In the genomic region with DNA sequence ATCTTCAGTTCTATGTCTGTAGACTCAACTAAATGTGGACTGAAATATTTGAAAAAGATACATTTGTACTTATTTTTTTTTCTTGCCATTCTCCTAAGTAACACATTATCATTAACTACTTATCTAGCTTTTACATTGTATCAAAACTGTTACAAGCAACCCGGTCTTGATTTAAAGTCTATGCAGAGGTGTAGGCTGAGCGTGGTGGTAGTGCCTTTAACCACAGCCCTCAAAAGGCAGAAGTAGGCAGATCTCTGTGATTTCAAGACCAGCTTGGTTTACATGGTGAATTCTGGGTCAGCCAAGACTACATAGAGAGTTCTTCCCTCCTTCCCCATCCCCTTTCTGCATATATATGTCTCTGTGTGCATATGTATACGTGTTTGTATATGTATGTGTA, we compare ENCODE assay signal across 27 mouse cellular contexts. TPM values are rescaled to one million over a fixed set of nuclear protein-coding genes. Genes with fewer than 3 reads are reported as not detected.
DNase-seq lines count a peak whose midpoint lies in the region; ATAC-seq lines count a peak whose summit lies in the region.
"Had no signal": no experiment of that assay in that cellular context is flagged by ENCODE, and none has a peak within 500 bp of the region (broad histone marks: within the 10 kb centered on the region; RNA-seq: fewer than 3 reads in every experiment).

No protein-coding gene starts in this region.

- 91% methylated on average over 3 of the region's 3 CpGs for WGBS in midbrain, embryonic 11.5 days
- 88% methylated on average over 3 of the region's 3 CpGs for WGBS in midbrain, embryonic 14.5 days
- WGBS in hindbrain, embryonic 14.5 days: 93% methylated on average over 3 of the region's 3 CpGs
- WGBS in kidney, embryonic 16.5 days: 92% methylated on average over 3 of the region's 3 CpGs

- no peak overlapping the region for H3K4me2 ChIP-seq in midbrain, embryonic 11.5 days
- H3K4me2 ChIP-seq in midbrain, embryonic 14.5 days (ENCODE audit: low read length): no peak overlapping the region
- no peak overlapping the region for H3K4me2 ChIP-seq in hindbrain, embryonic 14.5 days (replicated peaks)
- no peak overlapping the region for H3K4me2 ChIP-seq in kidney, embryonic 16.5 days (replicated peaks; ENCODE audit: low read depth, low read length)
- H3K4me2 ChIP-seq: embryonic facial prominence, embryonic 13.5 days; embryonic facial prominence, embryonic 15.5 days; forebrain, embryonic 12.5 days had no signal

- no peak overlapping the region for H3K4me3 ChIP-seq in midbrain, embryonic 11.5 days (ENCODE audit: low read depth, low read length)
- no peak overlapping the region for H3K4me3 ChIP-seq in midbrain, embryonic 14.5 days (replicated peaks; ENCODE audit: low read depth, low read length)
- no peak overlapping the region for H3K4me3 ChIP-seq in hindbrain, embryonic 14.5 days (replicated peaks; ENCODE audit: low read length)
- H3K4me3 ChIP-seq in kidney, embryonic 16.5 days (ENCODE audit: low read length): no peak overlapping the region
- H3K4me3 ChIP-seq: embryonic facial prominence, embryonic 13.5 days; embryonic facial prominence, embryonic 15.5 days; erythroblast, embryonic 14.5 days; forebrain, embryonic 10.5 days; forebrain, embryonic 12.5 days had no signal

- H3K27me3 ChIP-seq in midbrain, embryonic 11.5 days (ENCODE audit: control insufficient read depth, insufficient read depth, low read length): no peaks in the 10 kb centered on the region
- no peaks in the 10 kb centered on the region for H3K27me3 ChIP-seq in midbrain, embryonic 14.5 days (ENCODE audit: control insufficient read depth, insufficient read depth, low read length)
- H3K27me3 ChIP-seq in hindbrain, embryonic 14.5 days (ENCODE audit: control insufficient read depth, insufficient read depth, low read length): no peaks in the 10 kb centered on the region
- H3K27me3 ChIP-seq in kidney, embryonic 16.5 days (ENCODE audit: insufficient read depth, low read length): no peaks in the 10 kb centered on the region
- H3K27me3 ChIP-seq: embryonic facial prominence, embryonic 13.5 days; embryonic facial prominence, embryonic 15.5 days; forebrain, embryonic 12.5 days had no signal

- ATAC-seq in midbrain, embryonic 11.5 days (ENCODE audit: low FRiP score): no peak
- no peak for ATAC-seq in midbrain, embryonic 14.5 days (ENCODE audit: low FRiP score, low TSS enrichment)
- peak; percentile 44; the same call in 1 of the 2 replicates for ATAC-seq in granulocyte monocyte progenitor cell, adult 5-6 weeks (replicated peaks; ENCODE audit: poor library complexity, severe bottlenecking)
- peak; percentile 40; the same call in 1 of the 2 replicates for ATAC-seq in megakaryocyte, adult 5-6 weeks (ENCODE audit: poor library complexity, severe bottlenecking)
- no peak for ATAC-seq in hindbrain, embryonic 14.5 days (ENCODE audit: low FRiP score)
- no peak for ATAC-seq in kidney, embryonic 16.5 days (ENCODE audit: low FRiP score, low TSS enrichment)
- ATAC-seq: CD4-positive, CD25-positive, alpha-beta regulatory T cell, adult 4 months; forebrain, embryonic 14.5 days; forebrain, embryonic 16.5 days had no signal

- peak; percentile 23 for DNase-seq in midbrain, embryonic 11.5 days (ENCODE audit: low spot score, missing footprints)
- DNase-seq in midbrain, embryonic 14.5 days: no peak
- DNase-seq in hindbrain, embryonic 14.5 days (ENCODE audit: low spot score): no peak
- DNase-seq in heart, postnatal 25 days (ENCODE audit: low spot score): no peak
- DNase-seq: adrenal gland, adult 2 months; adrenal gland, postnatal 10 days; adrenal gland, postnatal 25 days; B cell, adult 2 months; cerebellum, adult 11 months; cerebellum, adult 18-20 months; cerebellum, adult 8-10 months; cerebellum, postnatal 25 days; embryo, embryonic 11 days had no signal

- intact Hi-C loops in heart, postnatal 25 days (cut with DNase I): no loop called here

- H3K9ac ChIP-seq in midbrain, embryonic 11.5 days (ENCODE audit: low read length): no peak overlapping the region
- no peak overlapping the region for H3K9ac ChIP-seq in midbrain, embryonic 14.5 days (replicated peaks; ENCODE audit: low read length)
- H3K9ac ChIP-seq in hindbrain, embryonic 14.5 days: no peak overlapping the region
- H3K9ac ChIP-seq in kidney, embryonic 16.5 days (replicated peaks; ENCODE audit: low read length): no peak overlapping the region
- H3K9ac ChIP-seq: embryonic facial prominence, embryonic 13.5 days; embryonic facial prominence, embryonic 15.5 days; forebrain, embryonic 12.5 days had no signal

- peaks cover 5% of the 10 kb centered on the region; the same call in 1 of the 2 replicates for H3K4me1 ChIP-seq in midbrain, embryonic 11.5 days (ENCODE audit: control insufficient read depth, insufficient read depth, low read length)
- H3K4me1 ChIP-seq in midbrain, embryonic 14.5 days (ENCODE audit: control insufficient read depth, insufficient read depth, low read length): peaks cover 9% of the 10 kb centered on the region
- H3K4me1 ChIP-seq in hindbrain, embryonic 14.5 days (replicated peaks; ENCODE audit: control insufficient read depth, insufficient read depth, low read length): peaks cover 7% of the 10 kb centered on the region; the same call in 1 of the 2 replicates
- no peaks in the 10 kb centered on the region for H3K4me1 ChIP-seq in kidney, embryonic 16.5 days (ENCODE audit: insufficient read depth, low read length)
- H3K4me1 ChIP-seq: embryonic facial prominence, embryonic 13.5 days; embryonic facial prominence, embryonic 15.5 days had no signal

- no peak overlapping the region for H3K27ac ChIP-seq in midbrain, embryonic 11.5 days (ENCODE audit: low read depth, low read length)
- no peak overlapping the region for H3K27ac ChIP-seq in midbrain, embryonic 14.5 days (replicated peaks; ENCODE audit: low read depth, low read length)
- H3K27ac ChIP-seq in hindbrain, embryonic 14.5 days: no peak overlapping the region
- H3K27ac ChIP-seq in kidney, embryonic 16.5 days (ENCODE audit: low read length): no peak overlapping the region
- H3K27ac ChIP-seq: embryonic facial prominence, embryonic 13.5 days; embryonic facial prominence, embryonic 15.5 days; forebrain, embryonic 10.5 days; forebrain, embryonic 12.5 days had no signal

- H3K9me3 ChIP-seq in midbrain, embryonic 11.5 days (ENCODE audit: control insufficient read depth, low read length): no peaks in the 10 kb centered on the region
- no peaks in the 10 kb centered on the region for H3K9me3 ChIP-seq in midbrain, embryonic 14.5 days (ENCODE audit: control insufficient read depth, low read length)
- no peaks in the 10 kb centered on the region for H3K9me3 ChIP-seq in hindbrain, embryonic 14.5 days (ENCODE audit: control insufficient read depth, low read length)
- no peaks in the 10 kb centered on the region for H3K9me3 ChIP-seq in kidney, embryonic 16.5 days (ENCODE audit: low read length)
- H3K9me3 ChIP-seq: embryonic facial prominence, embryonic 13.5 days; embryonic facial prominence, embryonic 15.5 days; forebrain, embryonic 10.5 days; forebrain, embryonic 12.5 days had no signal

- no peaks in the 10 kb centered on the region for H3K36me3 ChIP-seq in midbrain, embryonic 11.5 days (ENCODE audit: control insufficient read depth, insufficient read depth, low read length)
- H3K36me3 ChIP-seq in midbrain, embryonic 14.5 days (ENCODE audit: control insufficient read depth, insufficient read depth, low read length): no peaks in the 10 kb centered on the region
- H3K36me3 ChIP-seq in hindbrain, embryonic 14.5 days (replicated peaks; ENCODE audit: control insufficient read depth, insufficient read depth): no peaks in the 10 kb centered on the region
- no peaks in the 10 kb centered on the region for H3K36me3 ChIP-seq in kidney, embryonic 16.5 days (ENCODE audit: insufficient read depth, low read length)
- H3K36me3 ChIP-seq: embryonic facial prominence, embryonic 13.5 days; embryonic facial prominence, embryonic 15.5 days; forebrain, embryonic 10.5 days; forebrain, embryonic 12.5 days; G1E had no signal

RNA-seq across cellular contexts. Expression of a gene that starts 38.7 kb away (rescaled TPM):
- not detected in 2 replicates for polyA plus RNA-seq in midbrain, embryonic 11.5 days (2014; fragmentation: Nextera tagmentation; extraction: Ambion mirVana)
- 0.12 TPM in 1 of 2 replicates, not detected in the other for polyA plus RNA-seq in midbrain, embryonic 14.5 days (2014; fragmentation: Nextera tagmentation; extraction: Ambion mirVana)
- not detected in 2 replicates for total RNA-seq in granulocyte monocyte progenitor cell, adult 5-6 weeks (2014; fragmentation: Nextera tagmentation)
- total RNA-seq in granulocyte monocyte progenitor cell, adult 5-6 weeks (2017): not detected in 2 replicates
- 0.04 and 0.07 TPM in 2 replicates for total RNA-seq in megakaryocyte, adult 5-6 weeks (2015)
- total RNA-seq in megakaryocyte, adult 5-6 weeks (2017): 0.04 and 0.08 TPM in 2 replicates
- 0.05 and 0.12 TPM in 2 replicates for polyA plus RNA-seq in hindbrain, embryonic 14.5 days (2014; fragmentation: Nextera tagmentation; extraction: Ambion mirVana)
- not detected for total RNA-seq in heart, postnatal 25 days (2021)
- polyA plus RNA-seq in kidney, embryonic 16.5 days (2015; fragmentation: Nextera tagmentation; extraction: Ambion mirVana): 0.04 and 0.14 TPM in 2 replicates
- total RNA-seq: CH12.LX had no signal
- polyA plus RNA-seq: CD4-positive, CD25-positive, alpha-beta regulatory T cell, adult 4 months; embryonic facial prominence, embryonic 11.5 days; erythroblast, embryonic 14.5 days; forebrain, embryonic 10.5 days; forebrain, embryonic 12.5 days; forebrain, embryonic 14.5 days; forebrain, embryonic 16.5 days had no signal

RNA-seq across cellular contexts. Expression of a gene that starts 50.2 kb away (rescaled TPM):
- 146 and 158 TPM in 2 replicates for polyA plus RNA-seq in midbrain, embryonic 11.5 days (2014; fragmentation: Nextera tagmentation; extraction: Ambion mirVana)
- 82.2 and 87.5 TPM in 2 replicates for polyA plus RNA-seq in midbrain, embryonic 14.5 days (2014; fragmentation: Nextera tagmentation; extraction: Ambion mirVana)
- 56.4 and 61.5 TPM in 2 replicates for total RNA-seq in granulocyte monocyte progenitor cell, adult 5-6 weeks (2014; fragmentation: Nextera tagmentation)
- 80.8 and 104 TPM in 2 replicates for total RNA-seq in granulocyte monocyte progenitor cell, adult 5-6 weeks (2017)
- total RNA-seq in megakaryocyte, adult 5-6 weeks (2015): 12.6 and 15.5 TPM in 2 replicates
- total RNA-seq in megakaryocyte, adult 5-6 weeks (2017): 12.6 and 25.3 TPM in 2 replicates
- polyA plus RNA-seq in hindbrain, embryonic 14.5 days (2014; fragmentation: Nextera tagmentation; extraction: Ambion mirVana): 105 and 108 TPM in 2 replicates
- total RNA-seq in heart, postnatal 25 days (2021): 10 to 100 TPM; 47.1 to 50.5 TPM
- 191 and 203 TPM in 2 replicates for polyA plus RNA-seq in kidney, embryonic 16.5 days (2015; fragmentation: Nextera tagmentation; extraction: Ambion mirVana)

RNA-seq across cellular contexts. Expression of a gene that starts 52.1 kb away (rescaled TPM):
- 0.18 and 0.28 TPM in 2 replicates for polyA plus RNA-seq in midbrain, embryonic 11.5 days (2014; fragmentation: Nextera tagmentation; extraction: Ambion mirVana)
- 0.18 TPM in 1 of 2 replicates, not detected in the other for polyA plus RNA-seq in midbrain, embryonic 14.5 days (2014; fragmentation: Nextera tagmentation; extraction: Ambion mirVana)
- total RNA-seq in granulocyte monocyte progenitor cell, adult 5-6 weeks (2014; fragmentation: Nextera tagmentation): 0.47 and 0.49 TPM in 2 replicates
- 1.1 and 2.3 TPM in 2 replicates for total RNA-seq in granulocyte monocyte progenitor cell, adult 5-6 weeks (2017)
- not detected in 2 replicates for total RNA-seq in megakaryocyte, adult 5-6 weeks (2015)
- not detected in 2 replicates for total RNA-seq in megakaryocyte, adult 5-6 weeks (2017)
- 0.17 and 0.25 TPM in 2 replicates for polyA plus RNA-seq in hindbrain, embryonic 14.5 days (2014; fragmentation: Nextera tagmentation; extraction: Ambion mirVana)
- not detected for total RNA-seq in heart, postnatal 25 days (2021)
- polyA plus RNA-seq in kidney, embryonic 16.5 days (2015; fragmentation: Nextera tagmentation; extraction: Ambion mirVana): 0.45 and 0.62 TPM in 2 replicates
- total RNA-seq: CH12.LX, G1E had no signal
- polyA plus RNA-seq: adrenal gland, adult 2 months; CD4-positive, CD25-positive, alpha-beta regulatory T cell, adult 4 months; erythroblast, embryonic 14.5 days; forebrain, embryonic 14.5 days; G1E had no signal

Comparison
In these comparisons a context has a peak if more than half of its experiments do, and no peak if none do; other contexts are left out.
1. ATAC-seq: peak in granulocyte monocyte progenitor cell, adult 5-6 weeks (single experiment) and megakaryocyte, adult 5-6 weeks (single experiment); none in midbrain, embryonic 11.5 days (single experiment), midbrain, embryonic 14.5 days (single experiment), hindbrain, embryonic 14.5 days (single experiment) and kidney, embryonic 16.5 days (single experiment).